Mouse (Mus musculus): Measurements from ENCODE around the gene Npm3. TPM values are rescaled to one million over a fixed set of nuclear protein-coding genes. Genes with fewer than 3 reads are reported as not detected.

Npm3 gene
- total RNA-seq, 4 experiments from 2014 or later = 10.8 to 14.0 (median 12.7) TPM

GRCm38 (mm10) chr19:45734762-45735161, 14.6 kb downstream of the Npm3 start:
- no peak for DNase-seq (ENCODE audit: low spot score in 2 of 2)

GRCm38 (mm10) chr19:45734191-45734590, 15.2 kb downstream of the Npm3 start:
- no peak for DNase-seq (ENCODE audit: low spot score in 2 of 2)

- no peak for DNase-seq (ENCODE audit: low spot score in 2 of 2)
These were observed 15.8 kb downstream of the Npm3 start for GRCm38 (mm10) chr19:45733564-45733963.

GRCm38 (mm10) chr19:45731658-45732057, 17.7 kb downstream of the Npm3 start:
- DNase-seq (ENCODE audit: low spot score in 2 of 2) = no peak

- DNase-seq (ENCODE audit: low spot score in 2 of 2) = no peak
These were observed 19.3 kb downstream of the Npm3 start for GRCm38 (mm10) chr19:45730042-45730441.

GRCm38 (mm10) chr19:45727231-45727630, 22.2 kb downstream of the Npm3 start:
- DNase-seq (ENCODE audit: low spot score in 2 of 2) = no peak

GRCm38 (mm10) chr19:45725677-45726277, 23.6 kb downstream of the Npm3 start:
- DNase-seq (ENCODE audit: low spot score in 2 of 2) = no peak

GRCm38 (mm10) chr19:45722188-45722587, 27.2 kb downstream of the Npm3 start:
- no peak for DNase-seq (ENCODE audit: low spot score in 2 of 2)

- no peak for DNase-seq (ENCODE audit: low spot score in 2 of 2)
These were observed 31.1 kb downstream of the Npm3 start for GRCm38 (mm10) chr19:45718286-45718685.

- DNase-seq (ENCODE audit: low spot score in 2 of 2) = no peak
These were observed 31.7 kb downstream of the Npm3 start for GRCm38 (mm10) chr19:45717493-45718220.

- no peak for DNase-seq (ENCODE audit: low spot score in 2 of 2)
These were observed 40.7 kb downstream of the Npm3 start for GRCm38 (mm10) chr19:45708704-45709103.

Other genes with a start within 250 kb of the Npm3 start
- gene Poll, start 189.1 kb downstream of the Npm3 start, total RNA-seq (2022) = 10 to 100 TPM; 16.0 to 17.1 (median 16.4) TPM
- gene Gm17018, start 189.0 kb downstream of the Npm3 start, total RNA-seq (2022) = 10 to 100 TPM; 15.3 to 18.7 (median 16.5) TPM
- 10 to 100 TPM; 32.9 to 35.7 (median 33.6) TPM for gene Fbxw4, start 89.3 kb downstream of the Npm3 start, total RNA-seq (2022)
- not detected for gene Fgf8, start 6.7 kb downstream of the Npm3 start, total RNA-seq (2022)
- 10 to 100 TPM; 32.7 to 43.3 (median 39.8) TPM for gene Mgea5, start 34.2 kb upstream of the Npm3 start, total RNA-seq (2022)
- gene Kcnip2, start 66.5 kb upstream of the Npm3 start, total RNA-seq (2022) = under 1 TPM; 0.39 to 0.78 (median 0.58) TPM
- gene Armh3, start 248.9 kb upstream of the Npm3 start, total RNA-seq (2022) = 10 to 100 TPM; 11.2 to 12.5 (median 12.1) TPM

Data from gastrocnemius, adult 8-10 months (tissue).